Mouse (Mus musculus): ENCODE data around the gene Grik1.

DNA sequence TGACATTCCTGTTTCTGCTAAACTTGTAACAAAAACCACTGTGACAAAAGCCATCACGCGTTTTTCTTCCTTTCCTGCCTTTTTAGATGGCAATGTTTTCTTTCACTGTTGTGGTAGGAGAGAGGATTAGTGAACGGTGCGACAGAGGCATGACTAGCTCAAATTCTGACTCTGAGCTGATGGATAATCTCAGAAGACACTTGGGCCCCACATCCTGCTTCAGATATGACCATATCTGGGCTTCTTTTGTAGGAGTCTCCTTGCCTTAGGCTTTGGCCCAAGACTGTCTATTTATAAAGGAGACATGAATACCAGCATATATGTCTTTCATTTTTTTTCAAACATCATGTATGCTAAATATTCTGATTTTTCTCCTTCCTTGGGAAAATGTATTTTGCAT, 341.9 kb downstream of the Grik1 start:
- TF ChIP-seq POLR2A (IDR thresholded peaks at IDR 0.05; ENCODE audit: borderline replicate concordance, extremely low read depth, insufficient read depth, insufficient read length, poor library complexity, severe bottlenecking) (no peak), CTCF (IDR thresholded peaks at IDR 0.05; ENCODE audit: borderline replicate concordance, extremely low read depth, insufficient read depth, insufficient read length) (no peak)

Data from brain, embryonic 14.5 days (tissue).